ENCODE assay signal across 8 mouse cellular contexts in genomic region chr4:124656518-124656853, GRCm38 (mm10). TPM values are rescaled to one million over a fixed set of nuclear protein-coding genes. Genes with fewer than 3 reads are reported as not detected.
DNase-seq lines count a peak whose midpoint lies in the region; ATAC-seq and TF ChIP-seq lines count a peak whose summit lies in the region.

Gene Pou3f1, plus strand, starts transcription at chr4:124656807.

- peak within 1 kb of the TSS; percentile 60 for H3K4me3 ChIP-seq in kidney, adult 2 months (ENCODE audit: insufficient read depth, low read depth, low read length)
- H3K4me3 ChIP-seq in brown adipose tissue, adult 24 weeks (ENCODE audit: insufficient read depth, low read depth, low read length) = peak within 1 kb of the TSS; percentile 66
- H3K4me3 ChIP-seq in hindbrain, embryonic 12.5 days = peak within 1 kb of the TSS; percentile 62
- H3K4me3 ChIP-seq in liver, embryonic 13.5 days (replicated peaks) = peak within 1 kb of the TSS; percentile 59

- H3K4me1 ChIP-seq in kidney, adult 2 months (ENCODE audit: control insufficient read depth, insufficient read depth, low read length) = peaks cover 3% of the 10 kb centered on the region; the same call in 1 of the 2 replicates
- peaks cover 2% of the 10 kb centered on the region; the same call in 1 of the 2 replicates for H3K4me1 ChIP-seq in brown adipose tissue, adult 24 weeks (ENCODE audit: control insufficient read depth, insufficient read depth, insufficient read length, low read length)
- H3K4me1 ChIP-seq in hindbrain, embryonic 12.5 days = peaks cover 60% of the 10 kb centered on the region
- H3K4me1 ChIP-seq in liver, embryonic 13.5 days (replicated peaks) = peaks cover 25% of the 10 kb centered on the region

- H3K27me3 ChIP-seq in kidney, adult 2 months (replicated peaks; ENCODE audit: control insufficient read depth, insufficient read depth, low read length) = peaks cover 19% of the 10 kb centered on the region
- peaks cover 71% of the 10 kb centered on the region for H3K27me3 ChIP-seq in hindbrain, embryonic 12.5 days
- peaks cover 100% of the 10 kb centered on the region for H3K27me3 ChIP-seq in liver, embryonic 13.5 days

- TF ChIP-seq CTCF in kidney, adult 2 months (conservative IDR thresholded peaks at IDR 0.05; ENCODE audit: insufficient read depth, insufficient read length, low read depth, low read length) = no peak

- peak; percentile 14 for DNase-seq in kidney, adult 2 months
- DNase-seq in kidney, postnatal 4 days = no peak
- DNase-seq in liver, embryonic 13.5 days = no peak
- no peak for DNase-seq in embryo, embryonic 11 days
- DNase-seq in B cell, adult 2 months = no peak
- no peak for DNase-seq in right cerebral cortex, adult 2 months (ENCODE audit: low spot score in 2 of 2)

- H3K9me3 ChIP-seq in hindbrain, embryonic 12.5 days (replicated peaks) = no peaks in the 10 kb centered on the region
- H3K9me3 ChIP-seq in liver, embryonic 13.5 days (replicated peaks) = no peaks in the 10 kb centered on the region

- WGBS in kidney, adult 2 months = 4% methylated on average over 15 of the region's 15 CpGs
- WGBS in hindbrain, embryonic 12.5 days = 2% methylated on average over 15 of the region's 15 CpGs
- WGBS in liver, embryonic 13.5 days (ENCODE audit: insufficient replicate concordance) = 5% methylated on average over 15 of the region's 15 CpGs

- TF ChIP-seq POLR2A in kidney, adult 2 months (IDR thresholded peaks at IDR 0.05; ENCODE audit: low read depth, low read length) = no peak

- H3K9ac ChIP-seq in hindbrain, embryonic 12.5 days = peak within 1 kb of the TSS; percentile 67
- peak within 1 kb of the TSS; percentile 43; the same call in 1 of the 2 replicates for H3K9ac ChIP-seq in liver, embryonic 13.5 days

- H3K36me3 ChIP-seq in kidney, adult 2 months (ENCODE audit: control insufficient read depth, insufficient read depth, low read length) = no peaks in the 10 kb centered on the region
- no peaks in the 10 kb centered on the region for H3K36me3 ChIP-seq in hindbrain, embryonic 12.5 days
- H3K36me3 ChIP-seq in liver, embryonic 13.5 days = no peaks in the 10 kb centered on the region

- ATAC-seq in hindbrain, embryonic 12.5 days (ENCODE audit: low FRiP score) = peak; percentile 13; the same call in 1 of the 2 replicates
- ATAC-seq in liver, embryonic 13.5 days (ENCODE audit: low read depth) = no peak

- H3K27ac ChIP-seq in kidney, adult 2 months (ENCODE audit: insufficient read depth, low read depth, low read length) = no peak within 1 kb of the TSS
- H3K27ac ChIP-seq in brown adipose tissue, adult 24 weeks (replicated peaks; ENCODE audit: low read depth, low read length) = no peak within 1 kb of the TSS
- H3K27ac ChIP-seq in hindbrain, embryonic 12.5 days = peak within 1 kb of the TSS; percentile 76
- no peak within 1 kb of the TSS for H3K27ac ChIP-seq in liver, embryonic 13.5 days

- peak within 1 kb of the TSS; percentile 96 for H3K4me2 ChIP-seq in hindbrain, embryonic 12.5 days (replicated peaks)
- H3K4me2 ChIP-seq in liver, embryonic 13.5 days = peak within 1 kb of the TSS; percentile 79

RNA-seq across cellular contexts. Expression of gene Pou3f1, which starts in this region (rescaled TPM):
- 0.02 and 0.04 TPM in 2 replicates for polyA plus RNA-seq in kidney, adult 2 months (2012; rRNA removed)
- 0.52 TPM in 1 of 2 replicates, not detected in the other for polyA plus RNA-seq in brown adipose tissue, adult 24 weeks (2012; ENCODE audit: insufficient read depth, insufficient read length, missing spikeins)
- polyA plus RNA-seq in hindbrain, embryonic 12.5 days (2016; fragmentation: Nextera tagmentation; extraction: Ambion mirVana) = 24.2 and 24.4 TPM in 2 replicates
- not detected in 2 replicates for polyA plus RNA-seq in liver, embryonic 13.5 days (2015; fragmentation: Nextera tagmentation; extraction: Ambion mirVana)

Comparison
In these comparisons a context has a peak if more than half of its experiments do, and no peak if none do; other contexts are left out.
1. RNA of gene Pou3f1 (polyA plus RNA-seq): 24.2 to 24.4 TPM in hindbrain, embryonic 12.5 days; 0.52 TPM in brown adipose tissue, adult 24 weeks, 0.02 to 0.04 TPM in kidney, adult 2 months and not detected in liver, embryonic 13.5 days; every median in the first group is over 10 times any median in the second.
2. Peak in DNase-seq and H3K4me3 ChIP-seq in kidney, adult 2 months; RNA of the gene not detected or under 1 TPM.
3. Peak in every context shown above with its lines, with median percentiles within 50 percentile points of each other: H3K4me3 ChIP-seq.